Mouse (Mus musculus) small intestine, adult 2 months (tissue): ENCODE measurements around the gene Lix1l.

Experiments
- CTCF ChIP-seq: fragments of 200-500 bp; IDR thresholded peaks from 2 replicates; pipeline ENCODE4 v1.5.1; 2012; ENCODE audit warnings: low read depth, mild to moderate bottlenecking, control low read depth, inconsistent platforms, low read length, moderate library complexity, mixed read lengths; ENCODE audit not compliant: insufficient replicate concordance, insufficient read length; ENCODE audit errors: extremely low read depth
- POLR2A ChIP-seq: fragments of 200-500 bp; IDR thresholded peaks from 2 replicates; pipeline ENCODE4 v1.6.1; 2012; ENCODE audit warnings: low read depth, mild to moderate bottlenecking, control low read depth, inconsistent platforms, low read length, moderate library complexity

GRCm38 (mm10) chr3:96673514-96673913, 72.6 kb downstream of the Lix1l start:
- TF ChIP-seq CTCF (no peak), POLR2A (no peak)
